In the genomic region with DNA sequence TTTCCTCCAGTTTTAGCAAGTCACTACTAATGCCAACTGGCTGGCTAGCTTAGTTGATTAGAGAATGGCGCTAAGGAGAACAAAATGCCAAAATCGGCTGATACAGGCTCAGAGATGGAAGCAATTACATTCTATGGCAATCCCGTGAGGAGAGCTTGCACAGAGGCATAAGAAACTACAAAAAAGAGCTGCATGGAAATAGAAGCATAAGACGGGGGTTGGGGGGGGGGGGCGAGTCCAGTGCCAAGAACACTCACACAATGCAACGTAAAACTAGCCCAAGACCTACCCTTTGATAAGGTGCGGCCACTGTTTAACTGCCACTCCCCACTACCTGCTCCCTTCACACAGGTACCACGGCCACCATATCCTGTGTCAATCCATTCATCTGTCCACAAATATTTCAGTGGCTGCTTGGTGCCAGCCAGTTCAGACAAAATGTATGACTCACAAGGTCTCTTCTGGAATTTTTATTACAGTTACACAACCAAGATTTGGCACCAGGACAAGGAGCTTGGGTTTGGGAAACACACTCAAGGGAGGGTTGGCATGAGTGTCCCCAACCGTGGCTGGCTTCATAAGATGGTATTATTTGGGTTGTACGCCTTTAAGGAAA, we compare ENCODE assay signal across 13 mouse cellular contexts. TPM values are rescaled to one million over a fixed set of nuclear protein-coding genes. Genes with fewer than 3 reads are reported as not detected.
DNase-seq lines count a peak whose midpoint lies in the region; ATAC-seq and TF ChIP-seq lines count a peak whose summit lies in the region.
"Had no signal": no experiment of that assay in that cellular context is flagged by ENCODE, and none has a peak within 500 bp of the region (broad histone marks: within the 10 kb centered on the region; RNA-seq: fewer than 3 reads in every experiment).

No protein-coding gene starts in this region.

- ATAC-seq in intestine, embryonic 15.5 days: peak; percentile 29; the same call in 1 of the 2 replicates
- ATAC-seq in intestine, postnatal 0 days: no peak; the same call in 1 of the 2 replicates
- ATAC-seq in stomach, postnatal 0 days (ENCODE audit: low FRiP score, low TSS enrichment): peak; percentile 85
- ATAC-seq in forebrain, embryonic 13.5 days: no peak
- ATAC-seq: liver, embryonic 12.5 days had no signal

- DNase-seq in urinary bladder, postnatal 14 days (ENCODE audit: low spot score): peak; percentile 48
- no peak for DNase-seq in urinary bladder, postnatal 10 days (ENCODE audit: low spot score)
- DNase-seq in fibroblast of lung, adult 2 months (ENCODE audit: low read depth): peak; percentile 45
- DNase-seq in stomach, postnatal 0 days (ENCODE audit: low spot score): peak; percentile 56
- no peak for DNase-seq in gastrocnemius, adult 18-20 months (ENCODE audit: low spot score)
- DNase-seq: gastrocnemius, postnatal 25 days; retina, postnatal 1 day had no signal

- H3K4me2 ChIP-seq in intestine, embryonic 15.5 days (replicated peaks): no peak overlapping the region
- H3K4me2 ChIP-seq in intestine, postnatal 0 days (replicated peaks; ENCODE audit: low read depth): no peak overlapping the region
- no peak overlapping the region for H3K4me2 ChIP-seq in stomach, postnatal 0 days (replicated peaks; ENCODE audit: low read depth)
- no peak overlapping the region for H3K4me2 ChIP-seq in forebrain, embryonic 13.5 days
- H3K4me2 ChIP-seq: liver, embryonic 12.5 days had no signal

- no peaks in the 10 kb centered on the region for H3K27me3 ChIP-seq in intestine, embryonic 15.5 days (replicated peaks)
- no peaks in the 10 kb centered on the region for H3K27me3 ChIP-seq in intestine, postnatal 0 days (replicated peaks; ENCODE audit: control insufficient read depth, insufficient read depth, low read length)
- no peaks in the 10 kb centered on the region for H3K27me3 ChIP-seq in stomach, postnatal 0 days (ENCODE audit: control insufficient read depth, insufficient read depth, low read length)
- H3K27me3 ChIP-seq in forebrain, embryonic 13.5 days: no peaks in the 10 kb centered on the region
- H3K27me3 ChIP-seq: liver, embryonic 12.5 days; megakaryocyte, embryonic 14.5 days had no signal

- H3K4me1 ChIP-seq in intestine, embryonic 15.5 days (replicated peaks): 0 out of 2 replicates have a peak, but pooled peaks cover 3% of the 10 kb centered on the region
- no peaks in the 10 kb centered on the region for H3K4me1 ChIP-seq in intestine, postnatal 0 days (replicated peaks; ENCODE audit: control insufficient read depth, insufficient read depth, low read length)
- H3K4me1 ChIP-seq in stomach, postnatal 0 days (replicated peaks; ENCODE audit: control insufficient read depth, insufficient read depth): no peaks in the 10 kb centered on the region
- H3K4me1 ChIP-seq in forebrain, embryonic 13.5 days: no peaks in the 10 kb centered on the region

- TF ChIP-seq CTCF in intestine, postnatal 0 days (IDR thresholded peaks at IDR 0.05; ENCODE audit: low read depth): no peak
- TF ChIP-seq CTCF in stomach, postnatal 0 days (IDR thresholded peaks at IDR 0.05; ENCODE audit: low read depth): no peak

- no peak overlapping the region for H3K4me3 ChIP-seq in intestine, embryonic 15.5 days (replicated peaks)
- H3K4me3 ChIP-seq in intestine, postnatal 0 days (ENCODE audit: low read depth, low read length): no peak overlapping the region
- no peak overlapping the region for H3K4me3 ChIP-seq in stomach, postnatal 0 days (ENCODE audit: low read depth, low read length)
- H3K4me3 ChIP-seq in forebrain, embryonic 13.5 days: no peak overlapping the region
- H3K4me3 ChIP-seq: left cerebral cortex, adult 2 months; liver, embryonic 12.5 days; megakaryocyte, embryonic 14.5 days had no signal

- H3K36me3 ChIP-seq in intestine, embryonic 15.5 days: no peaks in the 10 kb centered on the region
- H3K36me3 ChIP-seq in intestine, postnatal 0 days (ENCODE audit: control insufficient read depth, insufficient read depth): no peaks in the 10 kb centered on the region
- no peaks in the 10 kb centered on the region for H3K36me3 ChIP-seq in stomach, postnatal 0 days (ENCODE audit: control insufficient read depth, insufficient read depth, low read length)
- H3K36me3 ChIP-seq in forebrain, embryonic 13.5 days (ENCODE audit: poor library complexity, severe bottlenecking): no peaks in the 10 kb centered on the region
- H3K36me3 ChIP-seq: liver, embryonic 12.5 days had no signal

- no peak for TF ChIP-seq EP300 in stomach, postnatal 0 days (optimal IDR thresholded peaks at IDR 0.05)

- H3K9me3 ChIP-seq in intestine, embryonic 15.5 days: no peaks in the 10 kb centered on the region
- H3K9me3 ChIP-seq in intestine, postnatal 0 days (ENCODE audit: control insufficient read depth): no peaks in the 10 kb centered on the region
- no peaks in the 10 kb centered on the region for H3K9me3 ChIP-seq in stomach, postnatal 0 days (ENCODE audit: control insufficient read depth, low read length)
- no peaks in the 10 kb centered on the region for H3K9me3 ChIP-seq in forebrain, embryonic 13.5 days (replicated peaks)
- H3K9me3 ChIP-seq: liver, embryonic 12.5 days had no signal

- H3K27ac ChIP-seq in intestine, embryonic 15.5 days: no peak overlapping the region
- H3K27ac ChIP-seq in intestine, postnatal 0 days (ENCODE audit: low read depth, low read length): no peak overlapping the region
- no peak overlapping the region; the same call in 1 of the 2 replicates for H3K27ac ChIP-seq in stomach, postnatal 0 days (replicated peaks)
- no peak overlapping the region for H3K27ac ChIP-seq in forebrain, embryonic 13.5 days
- H3K27ac ChIP-seq: left cerebral cortex, adult 2 months; liver, embryonic 12.5 days had no signal

- 85% methylated on average over 10 of the region's 10 CpGs for WGBS in intestine, embryonic 15.5 days
- 70% methylated on average over 10 of the region's 10 CpGs for WGBS in intestine, postnatal 0 days
- 69% methylated on average over 10 of the region's 10 CpGs for WGBS in stomach, postnatal 0 days
- WGBS in forebrain, embryonic 13.5 days: 80% methylated on average over 10 of the region's 10 CpGs

- no peak overlapping the region for H3K9ac ChIP-seq in intestine, embryonic 15.5 days
- no peak overlapping the region for H3K9ac ChIP-seq in intestine, postnatal 0 days (ENCODE audit: low read depth, low read length)
- no peak overlapping the region for H3K9ac ChIP-seq in stomach, postnatal 0 days (ENCODE audit: low read length)
- no peak overlapping the region for H3K9ac ChIP-seq in forebrain, embryonic 13.5 days
- H3K9ac ChIP-seq: liver, embryonic 12.5 days had no signal

RNA-seq across cellular contexts. Expression of gene Iqgap2, which starts 48.2 kb away (rescaled TPM):
- polyA plus RNA-seq in intestine, embryonic 15.5 days (2015; fragmentation: Nextera tagmentation; extraction: Ambion mirVana): 27.3 and 28.6 TPM in 2 replicates
- 31.5 and 35.9 TPM in 2 replicates for polyA plus RNA-seq in intestine, postnatal 0 days (2015; fragmentation: Nextera tagmentation; extraction: Ambion mirVana)
- 15.3 and 16.5 TPM in 2 replicates for polyA plus RNA-seq in stomach, postnatal 0 days (2015; fragmentation: Nextera tagmentation; extraction: Ambion mirVana)
- 1 to 10 TPM; 1.0 to 1.5 TPM for total RNA-seq in gastrocnemius, adult 18-20 months (2021)
- 9.1 and 9.9 TPM in 2 replicates for polyA plus RNA-seq in forebrain, embryonic 13.5 days (2015; fragmentation: Nextera tagmentation; extraction: Ambion mirVana)

Comparison
In these comparisons a context has a peak if more than half of its experiments do, and no peak if none do; other contexts are left out.
1. ATAC-seq: peak in intestine, embryonic 15.5 days (single experiment) and stomach, postnatal 0 days (single experiment); none in intestine, postnatal 0 days (single experiment) and forebrain, embryonic 13.5 days (single experiment).
2. DNase-seq: peak in urinary bladder, postnatal 14 days (single experiment), fibroblast of lung, adult 2 months (single experiment) and stomach, postnatal 0 days (single experiment); none in urinary bladder, postnatal 10 days (single experiment) and gastrocnemius, adult 18-20 months (single experiment).